Mouse (Mus musculus) brown adipose tissue, adult 24 weeks (tissue): Measurements from ENCODE around the gene Galk2. TPM values are rescaled to one million over a fixed set of nuclear protein-coding genes. Genes with fewer than 3 reads are reported as not detected.
A peak's percentile ranks its signal among the peaks of the same experiment; 100 is the strongest.

Experiments
- H3K27ac ChIP-seq: fragments of 200-500 bp; replicated peaks from 2 replicates; pipeline ENCODE4 v1.5.1; 2012; ENCODE audit warnings: low read depth, mild to moderate bottlenecking, low read length
- H3K4me1 ChIP-seq: fragments of 200-500 bp; 2 replicates; pipeline ENCODE4 v1.6.1; 2012; ENCODE audit warnings: low read length, mixed read lengths; ENCODE audit not compliant: control insufficient read depth, insufficient read depth, insufficient read length
- H3K4me3 ChIP-seq: fragments of 200-500 bp; 2 replicates; pipeline ENCODE4 v1.5.1; 2012; ENCODE audit warnings: low read depth, mild to moderate bottlenecking, low read length, moderate library complexity; ENCODE audit not compliant: insufficient read depth
- polyA plus RNA-seq: library from polyadenylated mRNA; stranded (reverse); fragments of >200 nt; gene quantifications from 2 replicates; pipeline ENCODE4 v1.2.4, GENCODE M21; 2012; ENCODE audit not compliant: missing spikeins, insufficient read depth, insufficient read length

Gene Galk2
- polyA plus RNA-seq, 1 experiment, result 21.0 TPM

- H3K4me1 ChIP-seq, result no peaks in the 10 kb centered on the region; the same call in 1 of the 2 replicates
- H3K4me3 ChIP-seq, result no peak overlapping the region
- H3K27ac ChIP-seq, result no peak overlapping the region
Observed at GRCm38 (mm10) chr2:125917297-125917679, 58.4 kb downstream of the Galk2 start.

DNA sequence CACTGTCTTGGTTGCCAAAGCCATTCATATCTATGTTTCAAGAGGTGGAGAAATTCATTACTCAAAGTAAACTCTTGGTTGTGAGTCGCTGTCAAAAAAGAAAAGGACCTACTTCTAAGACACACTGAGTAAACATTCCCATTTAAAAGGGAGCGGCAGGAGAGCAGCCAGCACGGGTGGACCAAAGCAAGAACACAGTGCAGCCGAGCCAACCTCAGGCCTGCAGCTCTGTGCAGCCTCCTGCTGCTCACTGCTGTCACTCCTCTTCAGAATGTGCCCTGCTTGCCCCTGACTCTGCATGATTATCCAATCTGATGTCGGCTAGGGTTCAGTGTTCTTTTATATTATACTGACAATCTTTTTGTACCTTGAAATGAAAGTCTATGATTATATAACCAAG is 62.4 kb downstream of the Galk2 start:
- peaks cover 2% of the 10 kb centered on the region; the same call in 1 of the 2 replicates for H3K4me1 ChIP-seq
- H3K4me3 ChIP-seq, result no peak overlapping the region
- H3K27ac ChIP-seq, result no peak overlapping the region

GRCm38 (mm10) chr2:125922149-125922548 is 63.2 kb downstream of the Galk2 start:
- no peak overlapping the region for H3K4me3 ChIP-seq
- peaks cover 2% of the 10 kb centered on the region; the same call in 1 of the 2 replicates for H3K4me1 ChIP-seq
- H3K27ac ChIP-seq, result 0 out of 2 replicates have a peak overlapping the region, but pooled peaks have one; percentile 5

DNA sequence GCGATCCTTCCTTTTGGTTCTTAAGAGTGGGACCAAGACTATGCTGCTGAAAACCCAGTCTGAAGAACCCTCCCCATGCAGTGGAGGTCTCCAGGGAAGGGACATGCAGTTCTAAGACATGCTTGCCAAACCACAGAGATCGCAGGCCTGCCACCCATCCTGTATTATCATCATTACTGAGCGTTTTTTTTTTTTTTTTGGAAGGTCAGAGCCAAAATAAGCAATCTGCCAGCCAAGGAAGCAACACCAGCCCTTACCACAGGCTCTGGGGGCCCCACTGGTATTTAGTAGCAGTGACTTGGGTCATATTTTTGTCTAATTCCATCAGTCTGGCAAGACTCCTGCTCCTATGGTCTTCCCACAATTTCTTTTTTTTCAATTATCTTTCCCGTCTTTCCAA is 64.0 kb downstream of the Galk2 start:
- Histone ChIP-seq H3K4me1 (peaks cover 2% of the 10 kb centered on the region; the same call in 1 of the 2 replicates), H3K27ac (no peak overlapping the region), H3K4me3 (no peak overlapping the region)

DNA sequence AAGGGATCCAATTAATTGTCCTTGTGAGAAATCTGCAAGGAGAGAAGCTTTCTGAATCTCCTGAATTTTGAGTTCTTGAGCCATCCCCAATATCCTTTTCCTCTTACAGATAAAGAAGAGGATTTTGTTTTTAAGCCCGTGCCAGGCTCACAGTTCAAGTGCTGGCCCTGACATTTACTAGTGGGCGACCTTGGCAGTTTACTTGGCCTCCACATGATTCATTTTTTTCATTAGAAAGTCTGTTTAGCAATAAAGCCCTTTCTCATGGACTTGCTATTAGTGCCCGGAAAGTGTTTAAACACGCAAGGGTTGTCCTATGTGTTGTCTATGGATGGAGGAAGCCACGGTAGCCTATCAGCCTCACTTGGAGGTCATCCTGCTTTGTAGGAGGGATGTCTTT is 64.4 kb downstream of the Galk2 start:
- H3K4me1 ChIP-seq, result peaks cover 2% of the 10 kb centered on the region; the same call in 1 of the 2 replicates
- H3K4me3 ChIP-seq, result no peak overlapping the region
- H3K27ac ChIP-seq, result no peak overlapping the region

DNA sequence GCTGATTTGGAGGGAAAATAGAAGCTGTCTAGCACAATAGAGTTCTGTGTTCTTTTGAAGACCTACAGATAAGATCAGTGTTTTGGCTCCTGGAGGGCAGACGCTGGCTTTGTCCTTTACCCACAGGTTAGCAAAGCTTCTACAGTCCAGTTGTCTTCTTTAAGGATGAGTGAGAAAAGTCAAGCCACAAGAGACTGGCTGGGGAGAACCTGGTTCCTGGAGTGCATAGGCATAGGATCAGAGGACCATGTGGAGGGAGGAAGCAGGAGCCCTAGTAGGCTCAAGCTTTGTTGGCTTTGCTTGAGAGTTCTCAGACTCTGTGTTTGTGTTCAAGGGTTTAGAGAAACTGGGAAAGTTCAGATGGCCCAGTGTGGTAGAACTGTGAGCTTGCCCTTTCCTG is 65.6 kb downstream of the Galk2 start:
- Histone ChIP-seq H3K4me1 (peaks cover 3% of the 10 kb centered on the region; the same call in 1 of the 2 replicates), H3K4me3 (no peak overlapping the region), H3K27ac (no peak overlapping the region)

GRCm38 (mm10) chr2:125925081-125925480 is 66.2 kb downstream of the Galk2 start:
- no peak overlapping the region for H3K4me3 ChIP-seq
- peaks cover 6% of the 10 kb centered on the region; the same call in 1 of the 2 replicates for H3K4me1 ChIP-seq
- no peak overlapping the region for H3K27ac ChIP-seq

DNA sequence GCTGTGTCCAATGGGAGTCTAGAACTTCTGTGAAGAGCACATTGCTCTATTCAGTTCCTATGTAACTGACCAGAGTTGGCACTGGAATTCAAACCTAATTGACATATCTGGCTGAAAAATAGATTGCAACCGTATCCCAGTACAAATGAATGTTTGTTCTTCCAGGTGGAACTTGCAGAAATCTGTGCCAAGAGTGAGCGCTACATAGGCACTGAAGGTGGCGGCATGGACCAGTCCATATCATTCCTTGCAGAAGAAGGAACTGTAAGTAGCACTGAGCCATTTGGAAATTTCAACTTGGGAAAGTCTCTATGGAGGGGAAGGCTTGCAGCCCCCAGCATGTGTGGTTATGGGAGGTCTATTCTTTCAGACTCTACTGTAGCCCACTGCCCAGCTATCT is 70.5 kb downstream of the Galk2 start:
- no peak overlapping the region for H3K27ac ChIP-seq
- H3K4me3 ChIP-seq, result no peak overlapping the region
- peaks cover 7% of the 10 kb centered on the region for H3K4me1 ChIP-seq

GRCm38 (mm10) chr2:125929872-125930271 is 71.0 kb downstream of the Galk2 start:
- no peak overlapping the region for H3K27ac ChIP-seq
- H3K4me1 ChIP-seq, result peaks cover 6% of the 10 kb centered on the region
- H3K4me3 ChIP-seq, result no peak overlapping the region

DNA sequence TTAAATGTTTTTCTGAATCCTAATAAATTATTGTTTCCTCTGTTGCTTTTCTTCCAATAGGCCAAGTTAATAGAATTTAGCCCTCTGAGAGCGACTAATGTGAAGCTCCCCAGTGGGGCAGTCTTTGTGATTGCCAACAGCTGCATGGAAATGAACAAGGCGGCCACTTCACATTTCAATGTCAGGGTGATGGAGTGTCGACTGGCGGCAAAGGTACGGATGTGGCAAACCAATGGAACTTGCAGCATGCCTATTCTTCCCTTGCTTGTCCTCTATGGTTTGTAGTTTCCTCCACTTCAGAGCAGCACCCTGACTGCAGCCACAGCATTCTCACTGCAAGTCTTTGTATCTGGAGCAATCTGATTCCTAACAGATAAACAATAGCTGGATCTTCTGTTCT is 72.3 kb downstream of the Galk2 start:
- Histone ChIP-seq H3K27ac (no peak overlapping the region), H3K4me3 (no peak overlapping the region), H3K4me1 (peaks cover 8% of the 10 kb centered on the region)

GRCm38 (mm10) chr2:125932734-125933133 is 73.8 kb downstream of the Galk2 start:
- Histone ChIP-seq H3K4me3 (no peak overlapping the region), H3K27ac (no peak overlapping the region), H3K4me1 (peaks cover 8% of the 10 kb centered on the region)

GRCm38 (mm10) chr2:125933977-125934376 is 75.1 kb downstream of the Galk2 start:
- Histone ChIP-seq H3K4me1 (peaks cover 8% of the 10 kb centered on the region), H3K27ac (no peak overlapping the region), H3K4me3 (no peak overlapping the region)

GRCm38 (mm10) chr2:125936396-125936795 is 77.5 kb downstream of the Galk2 start:
- Histone ChIP-seq H3K27ac (no peak overlapping the region), H3K4me1 (peaks cover 2% of the 10 kb centered on the region; the same call in 1 of the 2 replicates), H3K4me3 (no peak overlapping the region)

- Histone ChIP-seq H3K4me1 (peaks cover 2% of the 10 kb centered on the region; the same call in 1 of the 2 replicates), H3K27ac (no peak overlapping the region), H3K4me3 (no peak overlapping the region)
Observed at GRCm38 (mm10) chr2:125938993-125939642, 80.2 kb downstream of the Galk2 start.

DNA sequence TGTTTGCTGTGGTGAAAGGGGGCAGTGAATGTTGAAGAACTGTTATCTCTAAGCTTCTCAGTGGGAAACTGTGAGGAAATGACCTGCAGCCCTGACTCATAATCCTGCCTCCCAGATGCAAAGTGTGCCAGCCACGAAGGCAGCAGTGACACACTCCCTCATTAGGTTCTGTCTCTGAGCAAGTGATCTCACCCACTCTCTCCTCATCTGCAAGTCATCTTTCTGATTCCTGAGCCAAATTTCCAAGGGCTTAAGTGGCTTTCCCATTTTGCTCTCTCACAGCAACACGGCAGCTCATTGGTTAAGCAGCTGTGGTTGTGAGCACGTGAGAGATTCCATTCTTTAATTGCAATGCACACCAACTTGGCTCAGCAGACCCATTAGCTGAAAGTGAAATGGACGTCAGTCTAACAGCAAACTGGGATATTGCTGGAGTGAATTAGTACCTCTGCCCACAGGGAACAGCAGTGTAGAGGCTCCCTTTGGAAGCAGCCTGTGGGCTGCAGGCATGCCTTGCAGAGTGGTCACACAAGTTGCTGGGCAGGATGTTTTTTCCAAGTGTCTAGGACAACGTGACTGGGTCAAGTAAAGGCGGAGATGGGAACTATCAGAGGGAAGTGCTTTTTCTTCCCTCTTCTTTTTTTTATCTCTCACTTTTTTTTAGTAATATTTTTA is 82.3 kb downstream of the Galk2 start:
- no peak overlapping the region for H3K27ac ChIP-seq
- no peaks in the 10 kb centered on the region for H3K4me1 ChIP-seq
- no peak overlapping the region for H3K4me3 ChIP-seq

DNA sequence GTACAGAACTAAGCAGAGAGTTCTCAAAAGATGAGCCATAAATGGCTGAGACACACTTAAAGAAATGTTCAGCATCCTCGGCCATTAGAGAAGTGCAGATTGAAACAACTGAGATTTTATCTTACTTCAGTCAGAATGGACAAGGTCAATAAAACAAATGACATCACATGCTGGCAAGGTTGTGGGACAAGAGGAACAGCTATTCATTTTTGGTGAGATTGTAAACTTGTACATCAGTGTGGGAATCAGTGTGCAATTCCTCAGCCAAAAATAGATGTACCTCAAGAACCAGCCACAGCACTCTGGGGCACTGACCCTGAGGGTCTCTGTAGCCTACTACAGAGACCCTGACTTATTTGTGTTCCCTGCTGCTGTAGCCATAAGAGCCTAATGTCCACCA is 84.4 kb downstream of the Galk2 start:
- H3K4me3 ChIP-seq, result no peak overlapping the region
- no peak overlapping the region for H3K27ac ChIP-seq
- no peaks in the 10 kb centered on the region for H3K4me1 ChIP-seq
